Mouse (Mus musculus) midbrain, embryonic 14.5 days (tissue): ENCODE data around the gene Pnpla1. TPM values are rescaled to one million over a fixed set of nuclear protein-coding genes. Genes with fewer than 3 reads are reported as not detected.

ENCODE experiments used
- ATAC-seq: fragments of 200-750 bp; cut with Nextera tagmentation; 2 replicates; pipeline ENCODE4 v1.8.0; 2017; ENCODE audit warnings: moderate number of reproducible peaks, moderate library complexity; ENCODE audit not compliant: low FRiP score, low TSS enrichment
- DNase-seq: peaks from one replicate; pipeline ENCODE4 v3.0.0-alpha.2; 2015
- H3K27ac ChIP-seq: fragments of 300-500 bp; sonication (generic); replicated peaks from 2 replicates; pipeline ENCODE4 v1.5.1; 2014; ENCODE audit warnings: mild to moderate bottlenecking, low read depth, low read length, moderate library complexity
- H3K27me3 ChIP-seq: fragments of 300-500 bp; sonication (generic); 2 replicates; pipeline ENCODE4 v1.6.1; 2014; ENCODE audit warnings: low read length, control low read depth, mixed read lengths; ENCODE audit not compliant: control insufficient read depth, insufficient read depth
- H3K36me3 ChIP-seq: fragments of 300-500 bp; sonication (generic); 2 replicates; pipeline ENCODE4 v1.6.1; 2014; ENCODE audit warnings: low read length, control low read depth; ENCODE audit not compliant: control insufficient read depth, insufficient read depth
- H3K4me1 ChIP-seq: fragments of 300-500 bp; sonication (generic); 2 replicates; pipeline ENCODE4 v1.6.1; 2014; ENCODE audit warnings: mild to moderate bottlenecking, antibody characterized with exemption, low read length, control low read depth; ENCODE audit not compliant: control insufficient read depth, insufficient read depth
- H3K4me2 ChIP-seq: fragments of 300-500 bp; sonication (generic); 2 replicates; pipeline ENCODE4 v1.6.1; 2014; ENCODE audit warnings: mild to moderate bottlenecking, low read length, moderate library complexity
- H3K4me3 ChIP-seq: fragments of 300-500 bp; sonication (generic); replicated peaks from 2 replicates; pipeline ENCODE4 v1.5.1; 2014; ENCODE audit warnings: low read depth, low read length
- H3K9ac ChIP-seq: fragments of 300-500 bp; sonication (generic); replicated peaks from 2 replicates; pipeline ENCODE4 v1.6.1; 2014; ENCODE audit warnings: mild to moderate bottlenecking, low read length, moderate library complexity
- H3K9me3 ChIP-seq: fragments of 300-500 bp; sonication (generic); 2 replicates; pipeline ENCODE4 v1.6.1; 2016; ENCODE audit warnings: low read length, control low read depth, mixed read lengths; ENCODE audit not compliant: control insufficient read depth
- WGBS: fragments of 180-500 bp; shearing (Covaris S2); extraction: QIAGEN DNeasy Blood & Tissue Kit; methylation state at CpG from one replicate; pipeline ENCODE4 v1.1.7; 2014; 5-methylcytosine and 5-hydroxymethylcytosine counted together
- polyA plus RNA-seq: library from polyadenylated mRNA; unstranded; fragments of >200 nt; fragmentation: Nextera tagmentation; extraction: Ambion mirVana; gene quantifications from 2 replicates; pipeline ENCODE4 v1.2.1, GENCODE M21; 2014

The Pnpla1 gene
- polyA plus RNA-seq, 1 experiment from 2014 or later: not detected

DNA sequence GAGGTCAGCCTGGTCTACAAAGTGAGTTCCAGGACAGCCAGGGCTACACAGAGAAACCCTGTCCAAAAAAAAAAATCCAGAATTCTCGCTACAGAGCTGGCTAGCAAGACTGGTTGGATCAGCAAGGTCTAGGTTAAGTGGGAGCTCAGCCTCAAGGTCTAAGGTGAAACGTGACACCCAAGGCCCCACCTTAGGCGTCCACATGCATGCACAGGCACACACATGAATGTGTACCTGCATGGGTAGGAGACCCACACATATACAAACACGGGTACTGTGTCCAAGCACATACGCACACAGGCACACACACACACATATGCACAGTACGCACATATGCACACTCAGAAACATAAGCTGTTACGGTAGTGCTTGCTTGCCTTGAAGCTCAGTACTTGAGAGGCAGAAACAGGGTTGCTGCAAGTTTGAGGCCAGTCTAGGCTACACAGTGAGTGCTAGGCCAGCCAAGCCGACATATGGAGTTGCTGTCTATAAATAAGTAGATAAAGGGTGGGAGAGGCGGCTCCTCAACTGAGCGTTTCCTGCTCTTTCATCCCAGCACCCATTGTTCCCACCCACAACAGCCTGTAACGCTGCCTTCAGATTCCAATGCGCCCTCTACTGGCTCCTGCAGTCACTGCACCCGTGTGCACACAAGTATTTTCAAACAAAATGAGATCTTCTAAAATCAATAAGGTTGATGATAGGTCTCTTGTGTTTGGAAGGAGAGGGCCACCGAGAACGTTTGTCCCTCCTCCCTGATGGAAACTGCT is 68.8 kb downstream of the Pnpla1 start:
- no peak overlapping the region for H3K4me2 ChIP-seq
- H3K36me3 ChIP-seq: no peaks in the 10 kb centered on the region
- H3K4me3 ChIP-seq: no peak overlapping the region
- no peaks in the 10 kb centered on the region for H3K27me3 ChIP-seq
- H3K9ac ChIP-seq: no peak overlapping the region
- WGBS: 49% methylated on average over 15 of the region's 15 CpGs
- DNase-seq (peak; percentile 69), ATAC-seq (no peak)
- peaks cover 9% of the 10 kb centered on the region; the same call in 1 of the 2 replicates for H3K4me1 ChIP-seq
- no peaks in the 10 kb centered on the region for H3K9me3 ChIP-seq
- no peak overlapping the region for H3K27ac ChIP-seq

DNA sequence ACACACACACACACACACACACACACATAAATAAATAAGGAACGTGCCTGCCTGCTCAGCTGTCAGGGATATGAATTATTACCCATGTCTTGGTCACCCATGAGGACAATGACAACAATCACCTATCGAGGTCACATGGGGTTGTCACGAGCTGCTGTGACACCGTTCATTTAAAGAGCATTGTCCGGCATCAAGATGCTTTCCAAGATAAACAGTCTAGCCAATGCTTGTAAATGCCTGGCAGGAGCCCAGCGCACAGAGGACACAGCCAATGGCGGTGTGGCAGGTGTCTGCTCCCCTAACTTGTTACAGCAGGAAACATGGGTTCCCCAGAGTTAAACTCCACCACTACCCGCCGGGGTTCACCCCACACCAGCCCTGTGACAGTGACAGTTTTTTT is 69.8 kb downstream of the Pnpla1 start:
- H3K27me3 ChIP-seq: no peaks in the 10 kb centered on the region
- no peak overlapping the region for H3K27ac ChIP-seq
- WGBS: 84% methylated on average over 9 of the region's 9 CpGs
- no peak overlapping the region for H3K9ac ChIP-seq
- H3K36me3 ChIP-seq: no peaks in the 10 kb centered on the region
- no peaks in the 10 kb centered on the region for H3K9me3 ChIP-seq
- no peak overlapping the region for H3K4me2 ChIP-seq
- no peak for DNase-seq
- no peak for ATAC-seq
- peaks cover 9% of the 10 kb centered on the region; the same call in 1 of the 2 replicates for H3K4me1 ChIP-seq
- no peak overlapping the region for H3K4me3 ChIP-seq

DNA sequence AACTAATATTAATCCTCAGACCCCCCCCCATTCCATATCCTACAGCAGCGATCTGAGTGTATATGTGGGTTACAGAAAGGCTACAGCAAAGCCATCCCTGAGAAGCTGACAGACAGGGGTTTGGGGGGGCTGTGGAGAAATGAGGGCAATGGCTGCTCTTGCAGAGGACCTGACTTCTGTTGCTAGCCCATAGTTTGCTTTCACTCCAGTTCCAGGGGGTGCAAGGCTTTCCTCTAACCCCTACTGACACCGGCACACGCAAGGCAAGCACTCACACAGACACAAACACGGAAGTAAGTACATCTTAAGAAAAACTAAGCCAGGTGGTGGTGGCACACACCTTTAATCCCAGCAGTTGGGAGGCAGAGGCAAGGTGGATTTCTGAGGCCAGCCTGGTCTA is 71.2 kb downstream of the Pnpla1 start:
- Histone ChIP-seq H3K27ac (no peak overlapping the region), H3K27me3 (no peaks in the 10 kb centered on the region), H3K4me2 (no peak overlapping the region), H3K9me3 (no peaks in the 10 kb centered on the region), H3K4me1 (peaks cover 9% of the 10 kb centered on the region; the same call in 1 of the 2 replicates), H3K36me3 (no peaks in the 10 kb centered on the region), H3K4me3 (no peak overlapping the region), H3K9ac (no peak overlapping the region)
- DNase-seq (no peak), ATAC-seq (no peak)
- WGBS: 95% methylated on average over 4 of the region's 4 CpGs

DNA sequence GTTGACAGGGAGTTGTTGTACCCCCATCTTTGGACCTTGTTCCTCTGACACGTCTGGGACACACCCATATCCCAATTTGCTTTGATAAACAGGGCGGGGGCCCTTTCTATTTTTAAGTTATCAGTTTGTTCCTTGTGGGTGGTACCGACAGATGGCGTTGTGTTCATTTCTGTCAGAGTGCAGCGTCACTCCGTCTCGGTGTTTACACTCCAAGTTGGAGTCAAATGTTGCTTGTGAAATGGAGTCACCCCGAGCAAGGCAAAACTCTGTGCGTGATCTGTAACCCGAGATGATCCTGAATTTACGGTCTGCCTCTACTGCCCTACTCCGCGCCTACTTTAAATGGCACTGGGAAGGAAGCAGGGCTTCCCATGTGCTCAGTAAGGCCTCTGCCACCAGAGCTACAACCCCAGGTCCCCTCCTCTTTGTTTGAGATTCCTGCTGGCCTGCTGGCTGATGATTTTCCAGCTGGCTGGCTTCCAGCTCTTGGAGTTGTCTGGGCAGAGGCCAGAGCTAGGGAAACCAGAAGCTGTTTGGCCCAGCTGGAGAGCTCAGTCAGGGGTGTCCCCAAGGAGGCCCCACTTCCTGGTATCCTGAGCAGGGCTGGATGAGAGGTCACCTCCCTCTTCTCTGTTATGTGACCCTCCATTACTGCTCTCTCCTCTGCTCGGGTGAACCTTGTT is 72.3 kb downstream of the Pnpla1 start:
- Histone ChIP-seq H3K36me3 (no peaks in the 10 kb centered on the region), H3K9me3 (no peaks in the 10 kb centered on the region), H3K9ac (no peak overlapping the region), H3K27ac (peak overlapping the region; percentile 49), H3K4me2 (no peak overlapping the region), H3K4me3 (no peak overlapping the region), H3K27me3 (no peaks in the 10 kb centered on the region), H3K4me1 (peaks cover 9% of the 10 kb centered on the region; the same call in 1 of the 2 replicates)
- ATAC-seq (peak; percentile 66; the same call in 1 of the 2 replicates), DNase-seq (peak; percentile 81)
- WGBS: 30% methylated on average over 14 of the region's 14 CpGs

DNA sequence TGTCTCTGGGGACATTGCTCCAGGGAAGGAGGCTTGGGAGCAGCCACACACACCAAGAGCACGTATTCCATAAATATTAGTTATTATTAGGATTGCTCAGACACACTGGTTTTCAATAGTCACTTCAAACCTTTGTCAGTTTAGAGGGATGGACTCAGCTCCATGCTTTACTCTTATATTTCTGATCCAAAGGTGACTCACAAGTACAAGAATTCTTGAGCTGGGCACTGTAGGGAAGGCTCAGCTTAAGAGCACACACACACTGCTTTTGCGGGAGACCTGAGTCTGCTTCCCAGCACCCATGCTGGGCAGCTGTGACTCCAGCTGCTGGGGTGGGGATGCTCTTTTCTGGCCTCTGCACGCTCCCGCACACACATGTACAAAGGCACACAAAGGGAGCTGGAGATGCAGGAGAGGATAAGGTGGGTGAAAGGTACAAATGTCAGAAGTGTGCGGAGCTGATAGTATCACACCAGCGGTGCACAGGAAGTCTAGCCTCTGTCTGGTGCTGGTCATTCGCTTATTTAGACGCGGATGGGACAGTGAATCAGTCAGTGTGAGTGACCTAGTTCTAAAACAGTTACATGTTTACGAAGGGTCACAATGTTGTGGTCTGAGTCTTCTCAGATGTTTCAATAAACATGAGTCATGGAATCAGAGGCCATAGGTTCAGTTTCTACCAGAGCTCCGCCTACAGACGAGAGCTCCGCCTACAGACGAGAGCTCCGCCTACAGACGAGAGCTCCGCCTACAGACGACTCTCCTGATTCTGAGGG is 73.4 kb downstream of the Pnpla1 start:
- no peak overlapping the region for H3K9ac ChIP-seq
- DNase-seq (no peak), ATAC-seq (no peak)
- no peaks in the 10 kb centered on the region for H3K36me3 ChIP-seq
- H3K4me2 ChIP-seq: no peak overlapping the region
- no peak overlapping the region for H3K4me3 ChIP-seq
- peaks cover 9% of the 10 kb centered on the region; the same call in 1 of the 2 replicates for H3K4me1 ChIP-seq
- no peak overlapping the region for H3K27ac ChIP-seq
- no peaks in the 10 kb centered on the region for H3K27me3 ChIP-seq
- no peaks in the 10 kb centered on the region for H3K9me3 ChIP-seq
- WGBS: 92% methylated on average over 18 of the region's 18 CpGs

DNA sequence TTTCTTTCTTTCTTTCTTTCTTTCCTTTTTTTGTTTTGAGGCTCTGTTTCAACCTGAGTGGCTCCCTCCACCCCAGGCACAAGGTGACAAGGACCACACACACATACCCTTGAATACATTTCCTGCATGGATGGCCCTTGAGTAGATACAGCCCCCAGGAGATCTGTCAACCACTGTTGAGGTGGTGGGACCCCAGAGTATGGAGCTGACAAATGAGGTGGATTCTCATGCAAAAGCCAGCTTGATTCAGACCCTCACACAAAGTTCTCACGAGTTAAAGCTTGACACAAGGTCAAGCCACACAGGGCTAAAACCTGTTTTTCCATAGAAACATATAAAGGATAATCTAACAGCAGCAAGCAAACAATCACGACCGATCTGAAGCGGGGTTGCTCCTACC is 74.1 kb downstream of the Pnpla1 start:
- no peak overlapping the region for H3K4me2 ChIP-seq
- ATAC-seq: no peak
- H3K4me1 ChIP-seq: peaks cover 9% of the 10 kb centered on the region; the same call in 1 of the 2 replicates
- no peak overlapping the region for H3K9ac ChIP-seq
- H3K9me3 ChIP-seq: no peaks in the 10 kb centered on the region
- no peaks in the 10 kb centered on the region for H3K27me3 ChIP-seq
- H3K27ac ChIP-seq: no peak overlapping the region
- H3K4me3 ChIP-seq: no peak overlapping the region
- 80% methylated on average over 4 of the region's 4 CpGs for WGBS
- DNase-seq: no peak
- H3K36me3 ChIP-seq: no peaks in the 10 kb centered on the region

DNA sequence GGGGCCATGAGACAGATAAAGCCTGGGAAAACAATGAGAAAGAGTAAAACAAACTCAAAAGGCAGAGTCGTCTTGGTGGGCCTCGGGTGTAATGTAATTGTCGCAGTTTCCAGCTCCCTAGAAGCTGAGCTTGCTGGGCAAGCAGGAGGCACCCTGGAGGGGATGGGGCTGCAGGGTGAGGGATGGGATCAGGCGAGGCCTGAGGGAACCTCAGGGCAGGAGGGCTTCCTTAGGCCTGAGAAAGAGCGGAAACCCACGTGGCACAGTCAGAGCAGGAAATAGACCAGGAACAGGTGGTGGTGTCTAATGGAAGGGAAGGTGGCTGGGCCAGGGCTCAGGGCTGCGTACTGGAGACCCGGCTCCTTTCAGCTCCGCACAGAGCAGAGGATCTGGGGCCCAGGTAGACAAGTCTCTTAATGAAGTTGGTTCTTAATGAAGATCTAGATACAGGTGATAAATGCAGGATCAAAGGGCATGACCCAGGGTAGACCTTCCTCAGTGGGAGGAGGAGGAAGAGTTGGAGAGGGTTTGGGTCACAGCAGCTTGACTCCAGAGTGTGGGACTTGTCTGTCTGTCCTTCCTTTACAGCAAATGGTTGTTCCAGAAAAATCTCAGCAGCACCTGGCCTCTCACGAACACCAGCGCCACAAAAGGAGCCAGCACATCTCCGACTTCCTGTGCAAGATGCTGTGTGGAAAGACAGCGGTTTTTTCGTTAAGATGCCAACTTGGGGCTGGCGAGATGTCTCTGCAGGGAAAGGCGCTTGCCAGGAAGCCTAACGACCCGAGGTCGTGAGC is 76.1 kb downstream of the Pnpla1 start:
- ATAC-seq (no peak), DNase-seq (no peak)
- 77% methylated on average over 19 of the region's 19 CpGs for WGBS
- Histone ChIP-seq H3K4me1 (peaks cover 9% of the 10 kb centered on the region; the same call in 1 of the 2 replicates), H3K4me2 (no peak overlapping the region), H3K36me3 (no peaks in the 10 kb centered on the region), H3K27ac (no peak overlapping the region), H3K4me3 (no peak overlapping the region), H3K9ac (no peak overlapping the region), H3K27me3 (no peaks in the 10 kb centered on the region), H3K9me3 (no peaks in the 10 kb centered on the region)

DNA sequence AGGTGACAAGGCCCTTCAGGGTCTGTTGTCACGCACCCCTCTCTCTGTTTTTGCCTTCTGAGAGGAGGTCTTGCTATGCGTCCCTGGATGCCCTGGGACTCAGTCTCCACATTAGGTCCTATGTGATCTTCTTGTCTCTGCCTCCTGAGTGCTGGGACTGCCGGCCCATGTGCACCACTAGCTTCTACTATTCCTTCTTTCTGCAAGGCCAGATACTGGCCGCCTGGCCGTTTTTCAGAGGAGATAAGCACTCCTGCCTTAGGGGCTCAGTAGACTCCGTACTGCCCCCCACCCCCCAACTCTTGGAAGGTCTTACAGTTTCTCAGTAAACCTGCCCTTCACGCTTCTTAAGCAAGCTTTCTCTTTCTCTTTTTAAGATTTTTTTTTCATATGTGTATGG is 77.9 kb downstream of the Pnpla1 start:
- WGBS: 91% methylated on average over 7 of the region's 7 CpGs
- H3K36me3 ChIP-seq: no peaks in the 10 kb centered on the region
- H3K9me3 ChIP-seq: no peaks in the 10 kb centered on the region
- H3K9ac ChIP-seq: no peak overlapping the region
- no peak overlapping the region for H3K27ac ChIP-seq
- H3K4me3 ChIP-seq: no peak overlapping the region
- no peak overlapping the region for H3K4me2 ChIP-seq
- no peaks in the 10 kb centered on the region for H3K4me1 ChIP-seq
- H3K27me3 ChIP-seq: no peaks in the 10 kb centered on the region
- no peak for ATAC-seq
- DNase-seq: no peak
